Mouse (Mus musculus) MEL (cell line): ENCODE results near the gene Timm22. TPM values are rescaled to one million over a fixed set of nuclear protein-coding genes. Genes with fewer than 3 reads are reported as not detected.

Source experiments
- DNase-seq: peaks from one replicate; pipeline ENCODE4 v3.0.0; 2011; ENCODE audit warnings: low read depth, low spot score
- H3K27ac ChIP-seq: 2 replicates; pipeline ENCODE4 v1.5.1; 2012; ENCODE audit warnings: low read depth, mild to moderate bottlenecking, control low read depth, low read length, moderate library complexity; ENCODE audit not compliant: control insufficient read depth
- H3K27me3 ChIP-seq, 2 experiments: fragments of 150-350 bp in 1 of 2; sonication (generic) in 1 of 2; 2 replicates each; pipeline ENCODE4 v1.6.1; 2012; ENCODE audit warnings: low read length in 2 of 2, mild to moderate bottlenecking in 2 of 2, improper control_type of control experiment in 1 of 2, moderate library complexity in 1 of 2; ENCODE audit not compliant: insufficient read depth in 2 of 2, control insufficient read depth in 1 of 2
- H3K36me3 ChIP-seq, 2 experiments: 2 replicates each; pipeline ENCODE4 v1.6.1; 2012 to 2014; ENCODE audit warnings: low read length in 2 of 2, improper control_type of control experiment in 1 of 2, inconsistent platforms in 1 of 2, mild to moderate bottlenecking in 1 of 2; ENCODE audit not compliant: insufficient read depth in 2 of 2, control insufficient read depth in 1 of 2
- H3K4me1 ChIP-seq, 2 experiments: fragments of 150-350 bp in 1 of 2; sonication (generic) in 1 of 2; 2 replicates each; pipeline ENCODE4 v1.6.1; 2012; ENCODE audit warnings: low read length in 2 of 2, improper control_type of control experiment in 1 of 2, mild to moderate bottlenecking in 1 of 2; ENCODE audit not compliant: insufficient read depth in 2 of 2, control insufficient read depth in 1 of 2
- H3K4me3 ChIP-seq, 2 experiments: fragments of 150-350 bp in 1 of 2; sonication (generic) in 1 of 2; 2 replicates each; pipeline ENCODE4 v1.5.1; 2012; ENCODE audit warnings: low read depth in 2 of 2, low read length in 2 of 2, mild to moderate bottlenecking in 2 of 2, moderate library complexity in 2 of 2, control low read depth in 1 of 2, improper control_type of control experiment in 1 of 2; ENCODE audit not compliant: control insufficient read depth in 1 of 2, insufficient read depth in 1 of 2
- H3K79me2 ChIP-seq: 2 replicates; pipeline ENCODE4 v1.6.1; 2012; ENCODE audit warnings: mild to moderate bottlenecking, low read length, moderate library complexity; ENCODE audit not compliant: control insufficient read depth, poor library complexity, insufficient read depth
- H3K9ac ChIP-seq: 2 replicates; pipeline ENCODE4 v1.6.1; 2012; ENCODE audit warnings: low read depth, mild to moderate bottlenecking, control low read depth, low read length, moderate library complexity; ENCODE audit not compliant: control insufficient read depth, poor library complexity, severe bottlenecking
- H3K9me3 ChIP-seq: fragments of 150-350 bp; sonication (generic); replicated peaks from 2 replicates; pipeline ENCODE4 v1.6.1; 2012; ENCODE audit warnings: mild to moderate bottlenecking, low read length, improper control_type of control experiment, moderate library complexity; ENCODE audit not compliant: insufficient read depth
- EP300 ChIP-seq, 2 experiments: IDR thresholded peaks; 2 replicates each; pipeline ENCODE4 v1.6.1; 2011; ENCODE audit warnings: improper control_type of control experiment in 2 of 2, low read length in 2 of 2, low read depth in 1 of 2, mild to moderate bottlenecking in 1 of 2
- ETS1 ChIP-seq: IDR thresholded peaks from 2 replicates; pipeline ENCODE4 v1.6.1; 2012; ENCODE audit warnings: low read depth, mild to moderate bottlenecking, inconsistent platforms, low read length, improper control_type of control experiment, moderate library complexity
- MAZ ChIP-seq: IDR thresholded peaks from 2 replicates; pipeline ENCODE4 v1.6.1; 2012; ENCODE audit warnings: low read depth, mild to moderate bottlenecking, inconsistent platforms, low read length, improper control_type of control experiment
- POLR2AphosphoS2 ChIP-seq: IDR thresholded peaks from 2 replicates; pipeline ENCODE4 v1.6.1; 2011; ENCODE audit warnings: low read length, improper control_type of control experiment
- POLR2AphosphoS5 ChIP-seq: IDR thresholded peaks from 2 replicates; pipeline ENCODE4 v1.6.1; 2012; ENCODE audit warnings: low read depth, borderline replicate concordance, mild to moderate bottlenecking, inconsistent platforms, low read length, moderate library complexity, mixed read lengths
- polyA plus RNA-seq, 2 experiments: library from polyadenylated mRNA; stranded (reverse) in 1 of 2; unstranded in 1 of 2; fragments of >175 nt in 1 of 2; fragments of >200 nt in 1 of 2; gene quantifications; 2 replicates each; pipeline versions ENCODE4 v1.2.1 to v1.2.4; 2012; ENCODE audit warnings: low replicate concordance in 2 of 2, low read depth in 1 of 2; ENCODE audit not compliant: insufficient read length in 2 of 2, insufficient read depth in 1 of 2, missing spikeins in 1 of 2
- total RNA-seq: library from RNA; depleted of rRNA; stranded (reverse); fragments of 300-350 nt; gene quantifications from 2 replicates; pipeline ENCODE4 v1.2.3, GENCODE M21; 2012; rRNA removed

Gene Timm22
- total and polyA plus RNA-seq, 3 experiments = 47.4 to 77.0 TPM; not detected in 1

- Histone ChIP-seq H3K4me1 (no peaks in the 10 kb centered on the region), H3K4me3 (no peak overlapping the region), H3K9ac (no peak overlapping the region), H3K36me3 (no peaks in the 10 kb centered on the region), H3K27ac (no peak overlapping the region), H3K27me3 (no peaks in the 10 kb centered on the region), H3K9me3 (no peaks in the 10 kb centered on the region), H3K79me2 (no peaks in the 10 kb centered on the region)
- no peak for TF ChIP-seq POLR2AphosphoS2
- TF ChIP-seq ETS1 = no peak
- TF ChIP-seq EP300 (IDR thresholded peaks at IDR 0.05; ENCODE audit: low read depth in 1 of 2, low read length in 2 of 2) = no peak
- no peak for TF ChIP-seq POLR2AphosphoS5
- no peak for TF ChIP-seq MAZ
- DNase-seq = no peak
Observed at GRCm38 (mm10) chr11:76465879-76466278, 59.1 kb downstream of the Timm22 start.

Other genes starting within 250 kb of the Timm22 start
- 47.2 and 50.4 TPM in 2 replicates for gene Vps53, start 227.3 kb upstream of the Timm22 start, total RNA-seq
- gene Vps53, start 227.3 kb upstream of the Timm22 start, polyA plus RNA-seq = 10 to 100 TPM in 1 of 2 experiments, not detected in 1; 38.4 TPM
- gene Fam57a, start 227.3 kb upstream of the Timm22 start, total RNA-seq = 6.6 and 8.5 TPM in 2 replicates
- gene Fam57a, start 227.3 kb upstream of the Timm22 start, polyA plus RNA-seq = 1 to 10 TPM in 1 of 2 experiments, not detected in 1; 8.8 TPM
- gene Dbil5, start 189.3 kb upstream of the Timm22 start, total RNA-seq = 0.62 and 2.4 TPM in 2 replicates
- gene Dbil5, start 189.3 kb upstream of the Timm22 start, polyA plus RNA-seq = under 1 TPM in 1 of 2 experiments, not detected in 1; 0.67 TPM
- 23.8 and 26.1 TPM in 2 replicates for gene Gemin4, start 189.3 kb upstream of the Timm22 start, total RNA-seq
- gene Gemin4, start 189.3 kb upstream of the Timm22 start, polyA plus RNA-seq = 10 to 100 TPM; 17.8 to 95.7 TPM
- gene Mrm3, start 163.2 kb upstream of the Timm22 start, total RNA-seq = 50.3 and 65.7 TPM in 2 replicates
- 10 to 100 TPM in 1 of 2 experiments, not detected in 1; 27.7 TPM for gene Mrm3, start 163.2 kb upstream of the Timm22 start, polyA plus RNA-seq
- 139 and 143 TPM in 2 replicates for gene Glod4, start 163.2 kb upstream of the Timm22 start, total RNA-seq
- 10 to 100 TPM in 1 of 2 experiments, not detected in 1; 63.9 TPM for gene Glod4, start 163.2 kb upstream of the Timm22 start, polyA plus RNA-seq
- gene Nxn, start 7.8 kb upstream of the Timm22 start, total RNA-seq = 53.0 and 65.8 TPM in 2 replicates
- 10 to 100 TPM; 52.8 to 54.3 TPM for gene Nxn, start 7.8 kb upstream of the Timm22 start, polyA plus RNA-seq
- gene Abr, start 215.4 kb downstream of the Timm22 start, total RNA-seq = 3.3 and 3.8 TPM in 2 replicates
- gene Abr, start 215.4 kb downstream of the Timm22 start, polyA plus RNA-seq = 1 to 10 TPM in 1 of 2 experiments, not detected in 1; 8.8 TPM